Mouse (Mus musculus) stomach, postnatal 0 days (tissue): ENCODE measurements at regions not wholly inside any gene's neighbourhood (a gene's known extent, or its start where the extent isn't known, plus 50 kb on each side); places are given as distances from the start of the nearest gene placed in this dataset.

Experiments used
- CTCF ChIP-seq: IDR thresholded peaks from 2 replicates; pipeline ENCODE4 v1.5.1; 2016; ENCODE audit warnings: antibody characterized with exemption, low read depth, mild to moderate bottlenecking, moderate library complexity
- EP300 ChIP-seq: optimal IDR thresholded peaks from 2 replicates; pipeline ENCODE3; 2016; ENCODE audit warnings: antibody characterized with exemption

DNA sequence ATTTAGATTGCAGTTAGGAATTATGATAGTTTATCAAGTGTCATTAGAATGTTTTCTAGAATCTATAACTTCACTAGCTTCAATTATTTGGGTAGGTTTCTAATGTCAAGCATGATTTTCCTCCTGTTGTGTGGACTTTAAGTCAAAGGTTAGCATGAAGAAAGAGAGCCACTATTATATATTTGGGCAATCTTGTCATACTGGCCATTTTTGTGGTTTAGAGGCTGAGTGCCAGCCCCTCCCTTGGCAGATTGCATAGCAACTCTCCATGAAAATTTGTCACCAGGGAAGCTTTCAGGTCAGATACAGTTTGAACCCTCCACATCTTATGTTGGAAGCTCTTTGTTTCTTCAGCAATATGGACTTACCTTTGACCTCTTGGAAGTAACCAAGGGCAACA lies 806.7 kb upstream of the Lrrc4c start:
- TF ChIP-seq EP300 (no peak), CTCF (no peak)
